Mouse (Mus musculus) forebrain, embryonic 16.5 days (tissue): ENCODE measurements around the gene Arpc4. TPM values are rescaled to one million over a fixed set of nuclear protein-coding genes. Genes with fewer than 3 reads are reported as not detected.

Experiments
- ATAC-seq: fragments of 200-750 bp; cut with Nextera tagmentation; 2 replicates; pipeline ENCODE4 v1.8.0; 2017; ENCODE audit warnings: mild to moderate bottlenecking, moderate library complexity
- H3K27ac ChIP-seq: fragments of 300-500 bp; sonication (generic); 2 replicates; pipeline ENCODE4 v1.5.1; 2014; ENCODE audit warnings: low read length, control low read depth
- H3K27me3 ChIP-seq: fragments of 300-500 bp; sonication (generic); replicated peaks from 2 replicates; pipeline ENCODE4 v1.6.1; 2014; ENCODE audit warnings: low read length; ENCODE audit not compliant: control insufficient read depth, insufficient read depth
- H3K36me3 ChIP-seq: fragments of 300-500 bp; sonication (generic); 2 replicates; pipeline ENCODE4 v1.6.1; 2014; ENCODE audit not compliant: control insufficient read depth, insufficient read depth
- H3K4me1 ChIP-seq: fragments of 300-500 bp; sonication (generic); replicated peaks from 2 replicates; pipeline ENCODE4 v1.6.1; 2014; ENCODE audit warnings: low read length; ENCODE audit not compliant: control insufficient read depth, insufficient read depth
- H3K4me2 ChIP-seq: fragments of 300-500 bp; sonication (generic); 2 replicates; pipeline ENCODE4 v1.6.1; 2014; ENCODE audit warnings: mild to moderate bottlenecking, low read length, control low read depth
- H3K4me3 ChIP-seq: fragments of 300-500 bp; sonication (generic); replicated peaks from 2 replicates; pipeline ENCODE4 v1.5.1; 2014; ENCODE audit warnings: mild to moderate bottlenecking, low read length, control low read depth
- H3K9ac ChIP-seq: fragments of 300-500 bp; sonication (generic); replicated peaks from 2 replicates; pipeline ENCODE4 v1.6.1; 2014; ENCODE audit warnings: low read depth, low read length, control low read depth
- H3K9me3 ChIP-seq: fragments of 300-500 bp; sonication (generic); 2 replicates; pipeline ENCODE4 v1.6.1; 2016; ENCODE audit warnings: low read length; ENCODE audit not compliant: control insufficient read depth
- WGBS: fragments of 180-500 bp; shearing (Covaris S2); extraction: QIAGEN DNeasy Blood & Tissue Kit; methylation state at CpG from one replicate; pipeline ENCODE4 v1.1.7; 2014; 5-methylcytosine and 5-hydroxymethylcytosine counted together
- polyA plus RNA-seq: library from polyadenylated mRNA; unstranded; fragments of >200 nt; fragmentation: Nextera tagmentation; extraction: Ambion mirVana; gene quantifications from 2 replicates; pipeline ENCODE4 v1.2.1, GENCODE M21; 2015

Gene Arpc4
- polyA plus RNA-seq, 1 experiment from 2014 or later: 414 TPM

- H3K27ac ChIP-seq: no peak overlapping the region
- 90% methylated on average over 6 of the region's 6 CpGs for WGBS
- peaks cover 16% of the 10 kb centered on the region for H3K4me1 ChIP-seq
- no peak overlapping the region; the same call in 1 of the 2 replicates for H3K4me3 ChIP-seq
- no peak for ATAC-seq
- no peaks in the 10 kb centered on the region for H3K36me3 ChIP-seq
- H3K27me3 ChIP-seq: no peaks in the 10 kb centered on the region
- peak overlapping the region; percentile 29 for H3K4me2 ChIP-seq
- H3K9me3 ChIP-seq: no peaks in the 10 kb centered on the region
- H3K9ac ChIP-seq: 0 out of 2 replicates have a peak overlapping the region, but pooled peaks have one; percentile 6
Observed at GRCm38 (mm10) chr6:113341574-113341973, 36.3 kb upstream of the Arpc4 start.

DNA sequence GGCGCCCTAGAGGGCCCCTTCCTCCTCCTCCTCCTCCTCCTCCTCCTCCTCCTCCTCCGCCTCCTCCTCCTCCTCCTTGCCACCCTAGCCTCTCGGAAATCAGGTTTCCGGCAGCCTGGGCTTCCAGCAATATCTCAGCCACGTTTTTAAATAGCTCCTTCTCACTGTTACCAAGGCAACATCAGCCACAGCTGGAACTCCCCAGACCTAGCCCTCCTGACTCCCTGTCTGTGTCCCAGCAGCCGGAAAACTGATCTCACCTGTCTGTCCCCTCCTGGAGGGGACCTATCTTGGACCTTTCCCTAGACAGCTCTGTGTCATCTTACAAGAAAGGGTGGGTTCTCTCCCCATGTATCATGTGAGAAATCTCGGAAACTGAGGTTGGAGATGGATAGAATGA, 35.6 kb upstream of the Arpc4 start:
- Histone ChIP-seq H3K36me3 (no peaks in the 10 kb centered on the region), H3K4me1 (peaks cover 16% of the 10 kb centered on the region), H3K27me3 (no peaks in the 10 kb centered on the region), H3K9ac (no peak overlapping the region), H3K4me2 (peak overlapping the region; percentile 84), H3K9me3 (no peaks in the 10 kb centered on the region), H3K4me3 (peak overlapping the region; percentile 18), H3K27ac (peak overlapping the region; percentile 7; the same call in 1 of the 2 replicates)
- ATAC-seq: no peak
- WGBS: 60% methylated on average over 3 of the region's 7 CpGs

GRCm38 (mm10) chr6:113343177-113344092, 34.5 kb upstream of the Arpc4 start, which contains the start of gene Camk1:
Camk1 (minus strand) TSS chr6:113343984.
- H3K9ac ChIP-seq: peak within 1 kb of the TSS; percentile 84
- peak within 1 kb of the TSS; percentile 61 for H3K4me3 ChIP-seq
- 21% methylated on average over 23 of the region's 32 CpGs for WGBS
- ATAC-seq: peak; percentile 85
- no peaks in the 10 kb centered on the region for H3K9me3 ChIP-seq
- H3K4me2 ChIP-seq: peak within 1 kb of the TSS; percentile 84
- H3K27ac ChIP-seq: no peak within 1 kb of the TSS
- no peaks in the 10 kb centered on the region for H3K27me3 ChIP-seq
- H3K4me1 ChIP-seq: peaks cover 16% of the 10 kb centered on the region
- no peaks in the 10 kb centered on the region for H3K36me3 ChIP-seq

DNA sequence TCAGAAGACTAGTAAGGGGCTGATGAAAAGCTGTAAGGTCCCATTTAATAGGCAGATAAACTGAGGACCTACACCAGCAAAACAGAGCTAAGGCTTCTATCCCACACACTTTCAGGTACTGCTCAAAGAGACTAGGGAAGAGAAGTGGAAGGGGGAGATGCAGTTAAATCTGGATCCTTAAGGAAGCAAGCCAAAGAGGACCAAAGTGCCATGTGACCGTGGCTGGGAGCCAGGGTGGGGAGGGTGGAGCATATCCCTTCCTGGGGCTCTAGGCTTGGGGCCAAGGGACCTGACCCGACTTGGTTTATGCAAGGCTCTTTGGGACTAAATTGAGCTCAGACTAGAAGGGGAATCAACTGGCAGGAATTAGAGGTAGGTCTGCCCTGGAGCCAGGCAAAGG, 33.6 kb upstream of the Arpc4 start:
- Histone ChIP-seq H3K27me3 (no peaks in the 10 kb centered on the region), H3K9ac (no peak overlapping the region), H3K4me3 (no peak overlapping the region), H3K36me3 (no peaks in the 10 kb centered on the region), H3K9me3 (no peaks in the 10 kb centered on the region), H3K27ac (no peak overlapping the region), H3K4me1 (peaks cover 16% of the 10 kb centered on the region), H3K4me2 (peak overlapping the region; percentile 84)
- WGBS: 35% methylated on average over 2 of the region's 2 CpGs
- no peak for ATAC-seq

DNA sequence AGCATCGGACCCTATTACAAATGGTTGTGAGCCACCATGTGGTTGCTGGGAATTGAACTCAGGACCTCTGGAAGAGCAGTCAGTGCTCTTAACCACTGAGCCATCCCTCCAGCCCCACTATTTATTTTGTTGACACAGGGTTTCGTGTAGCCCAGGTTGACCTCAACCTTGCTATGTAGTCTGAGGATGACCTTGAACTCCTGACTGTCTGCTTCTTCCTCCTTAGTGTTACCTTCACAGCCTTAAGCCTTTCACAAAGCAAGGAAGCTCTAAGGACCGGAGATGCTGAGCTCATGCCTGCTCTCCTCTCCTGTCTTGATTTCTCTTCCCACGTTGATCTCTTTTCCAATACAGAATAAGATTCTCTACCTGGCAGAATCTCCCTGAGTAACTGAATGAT, 31.0 kb upstream of the Arpc4 start:
- Histone ChIP-seq H3K4me2 (no peak overlapping the region), H3K27ac (no peak overlapping the region), H3K27me3 (no peaks in the 10 kb centered on the region), H3K4me3 (no peak overlapping the region), H3K36me3 (no peaks in the 10 kb centered on the region), H3K4me1 (peaks cover 14% of the 10 kb centered on the region), H3K9me3 (no peaks in the 10 kb centered on the region), H3K9ac (no peak overlapping the region)
- WGBS: 81% methylated on average over 4 of the region's 4 CpGs
- no peak for ATAC-seq

DNA sequence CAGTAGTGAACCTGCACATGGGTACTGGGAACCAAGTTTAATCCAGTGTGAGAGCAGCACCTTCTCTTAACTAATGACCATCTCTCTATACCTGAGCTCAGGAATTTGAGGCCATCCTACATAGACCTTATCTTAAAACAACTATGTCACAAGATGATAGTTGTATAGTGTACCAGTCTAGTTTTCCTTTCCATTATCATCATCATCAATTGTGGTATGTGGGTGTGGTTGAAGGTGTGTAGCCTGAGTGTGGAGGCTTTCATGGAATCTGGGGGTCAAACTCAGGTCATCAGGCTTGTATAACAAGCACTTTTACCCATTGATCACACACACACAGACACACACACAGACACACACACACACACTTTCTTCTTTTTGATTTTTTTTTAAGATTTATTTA, 27.4 kb upstream of the Arpc4 start:
- Histone ChIP-seq H3K4me3 (no peak overlapping the region), H3K36me3 (no peaks in the 10 kb centered on the region), H3K27ac (no peak overlapping the region), H3K4me1 (no peaks in the 10 kb centered on the region), H3K4me2 (no peak overlapping the region), H3K27me3 (no peaks in the 10 kb centered on the region), H3K9ac (no peak overlapping the region), H3K9me3 (no peaks in the 10 kb centered on the region)
- no peak for ATAC-seq

DNA sequence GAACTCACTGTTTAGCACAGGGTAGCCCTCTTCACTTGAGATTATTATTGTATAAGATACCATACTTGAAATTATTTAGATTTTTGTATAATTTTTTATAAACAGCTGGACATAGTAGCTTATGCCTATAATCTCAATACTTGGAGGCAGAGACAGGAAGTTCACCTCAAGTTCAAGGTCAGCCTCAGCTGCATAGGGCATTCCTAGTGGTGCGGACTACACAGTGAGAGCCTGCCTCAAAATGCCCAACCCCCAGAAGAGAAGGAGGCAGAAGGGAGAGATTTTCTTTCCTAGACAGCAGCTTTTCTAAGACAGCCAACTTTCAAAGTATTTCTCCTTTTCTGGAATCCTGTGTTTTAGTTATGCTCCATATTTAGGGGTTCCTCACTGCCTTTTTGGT, 26.8 kb upstream of the Arpc4 start:
- H3K36me3 ChIP-seq: no peaks in the 10 kb centered on the region
- no peak overlapping the region for H3K4me2 ChIP-seq
- H3K9me3 ChIP-seq: no peaks in the 10 kb centered on the region
- 95% methylated on average over 1 of the region's 1 CpGs for WGBS
- H3K27me3 ChIP-seq: no peaks in the 10 kb centered on the region
- no peak overlapping the region for H3K4me3 ChIP-seq
- no peak overlapping the region for H3K9ac ChIP-seq
- H3K27ac ChIP-seq: no peak overlapping the region
- ATAC-seq: no peak
- H3K4me1 ChIP-seq: no peaks in the 10 kb centered on the region

GRCm38 (mm10) chr6:113351653-113352052, 26.3 kb upstream of the Arpc4 start:
- H3K9ac ChIP-seq: no peak overlapping the region
- no peaks in the 10 kb centered on the region for H3K36me3 ChIP-seq
- H3K27me3 ChIP-seq: no peaks in the 10 kb centered on the region
- H3K4me1 ChIP-seq: no peaks in the 10 kb centered on the region
- H3K4me3 ChIP-seq: no peak overlapping the region
- H3K27ac ChIP-seq: no peak overlapping the region
- no peak overlapping the region for H3K4me2 ChIP-seq
- H3K9me3 ChIP-seq: no peaks in the 10 kb centered on the region
- 64% methylated on average over 10 of the region's 10 CpGs for WGBS
- ATAC-seq: no peak

- Histone ChIP-seq H3K27ac (no peak overlapping the region), H3K4me3 (no peak overlapping the region), H3K36me3 (no peaks in the 10 kb centered on the region), H3K9me3 (no peaks in the 10 kb centered on the region), H3K27me3 (no peaks in the 10 kb centered on the region), H3K4me2 (no peak overlapping the region), H3K9ac (no peak overlapping the region), H3K4me1 (no peaks in the 10 kb centered on the region)
- WGBS: 84% methylated on average over 3 of the region's 3 CpGs
- no peak for ATAC-seq
Observed at GRCm38 (mm10) chr6:113352820-113353219, 25.1 kb upstream of the Arpc4 start.
